Mouse (Mus musculus) hindbrain, embryonic 10.5 days (tissue): ENCODE results near the gene Acap2. TPM values are rescaled to one million over a fixed set of nuclear protein-coding genes. Genes with fewer than 3 reads are reported as not detected.
A peak's percentile ranks its signal among the peaks of the same experiment; 100 is the strongest.

Source experiments
- DNase-seq: peaks from one replicate; pipeline ENCODE4 v3.0.0-alpha.2; 2017; ENCODE audit warnings: low spot score
- H3K27ac ChIP-seq: fragments of 300-500 bp; sonication (generic); 2 replicates; pipeline ENCODE4 v1.5.1; 2016; ENCODE audit warnings: mild to moderate bottlenecking, moderate library complexity
- H3K27me3 ChIP-seq: fragments of 300-500 bp; sonication (generic); 2 replicates; pipeline ENCODE4 v1.6.1; 2016; ENCODE audit warnings: mild to moderate bottlenecking; ENCODE audit not compliant: poor library complexity, insufficient read depth, severe bottlenecking
- H3K36me3 ChIP-seq: fragments of 300-500 bp; sonication (generic); 2 replicates; pipeline ENCODE4 v1.6.1; 2016; ENCODE audit warnings: mild to moderate bottlenecking, moderate library complexity
- H3K4me1 ChIP-seq: fragments of 300-500 bp; sonication (generic); replicated peaks from 2 replicates; pipeline ENCODE4 v1.6.1; 2016; ENCODE audit warnings: mild to moderate bottlenecking
- H3K4me3 ChIP-seq: fragments of 300-500 bp; sonication (generic); 2 replicates; pipeline ENCODE4 v1.5.1; 2016; ENCODE audit warnings: mild to moderate bottlenecking, moderate library complexity
- H3K9me3 ChIP-seq: fragments of 300-500 bp; sonication (generic); 2 replicates; pipeline ENCODE4 v1.6.1; 2016; ENCODE audit warnings: mild to moderate bottlenecking, moderate library complexity
- WGBS: fragments of 180-500 bp; shearing (Covaris S2); methylation state at CpG from one replicate; pipeline ENCODE4 v1.1.7; 2016; 5-methylcytosine and 5-hydroxymethylcytosine counted together
- polyA plus RNA-seq: library from polyadenylated mRNA; unstranded; fragments of >200 nt; fragmentation: Nextera tagmentation; extraction: Ambion mirVana; gene quantifications from 2 replicates; pipeline ENCODE4 v1.2.1, GENCODE M21; 2016

Acap2 gene
- polyA plus RNA-seq, 1 experiment from 2014 or later: 16.8 TPM

DNA sequence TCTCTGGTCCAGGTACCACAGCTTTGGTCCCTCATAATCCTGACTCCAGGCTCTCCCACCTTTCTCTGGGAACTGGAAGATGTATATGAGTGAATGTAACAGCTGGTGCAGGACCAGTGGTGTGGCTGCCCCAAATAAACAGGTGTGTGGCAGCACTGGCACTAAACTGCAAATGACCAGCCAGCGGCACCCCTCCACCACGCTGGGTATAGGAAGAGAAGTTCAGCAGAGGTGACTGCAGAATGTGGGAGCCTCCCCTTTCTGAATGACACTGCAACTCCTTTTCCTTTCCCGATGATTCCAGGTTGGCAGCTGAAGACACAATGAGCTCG, 32.1 kb upstream of the Acap2 start:
- Histone ChIP-seq H3K27me3 (0 out of 2 replicates have a peak, but pooled peaks cover 9% of the 10 kb centered on the region), H3K4me1 (peaks cover 33% of the 10 kb centered on the region), H3K36me3 (no peaks in the 10 kb centered on the region), H3K27ac (no peak overlapping the region), H3K4me3 (peak overlapping the region; percentile 22; the same call in 1 of the 2 replicates), H3K9me3 (no peaks in the 10 kb centered on the region)
- 46% methylated on average over 4 of the region's 4 CpGs for WGBS
- DNase-seq: no peak

- no peaks in the 10 kb centered on the region for H3K36me3 ChIP-seq
- no peak overlapping the region for H3K27ac ChIP-seq
- no peak for DNase-seq
- peaks cover 32% of the 10 kb centered on the region for H3K4me1 ChIP-seq
- 78% methylated on average over 5 of the region's 5 CpGs for WGBS
- H3K4me3 ChIP-seq: no peak overlapping the region
- no peaks in the 10 kb centered on the region for H3K9me3 ChIP-seq
- 0 out of 2 replicates have a peak, but pooled peaks cover 9% of the 10 kb centered on the region for H3K27me3 ChIP-seq
These were observed 31.6 kb upstream of the Acap2 start for GRCm38 (mm10) chr16:31232491-31233166.

DNA sequence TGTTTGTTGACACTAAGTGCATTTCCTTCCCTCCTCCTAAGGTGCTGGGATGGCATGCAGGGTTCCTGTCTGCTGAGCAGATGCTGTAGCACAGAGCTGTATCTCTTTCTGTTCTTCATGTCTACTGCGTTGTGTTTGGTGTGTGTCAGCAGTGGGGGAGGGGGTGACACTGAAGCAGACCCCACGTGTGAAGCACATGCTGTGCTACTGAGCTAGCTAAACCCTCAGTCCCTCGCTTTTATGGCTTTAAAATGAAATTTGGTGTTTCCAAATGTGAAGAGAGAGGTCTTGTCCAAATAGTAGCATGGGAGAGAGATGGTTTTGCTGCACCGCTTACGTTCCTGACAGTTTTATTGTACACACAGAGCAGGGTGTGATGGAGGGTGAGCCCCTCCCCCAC, 30.5 kb upstream of the Acap2 start:
- H3K27me3 ChIP-seq: 0 out of 2 replicates have a peak, but pooled peaks cover 9% of the 10 kb centered on the region
- H3K4me3 ChIP-seq: no peak overlapping the region
- peaks cover 32% of the 10 kb centered on the region for H3K4me1 ChIP-seq
- no peak for DNase-seq
- 80% methylated on average over 5 of the region's 5 CpGs for WGBS
- no peak overlapping the region for H3K27ac ChIP-seq
- no peaks in the 10 kb centered on the region for H3K9me3 ChIP-seq
- H3K36me3 ChIP-seq: no peaks in the 10 kb centered on the region

DNA sequence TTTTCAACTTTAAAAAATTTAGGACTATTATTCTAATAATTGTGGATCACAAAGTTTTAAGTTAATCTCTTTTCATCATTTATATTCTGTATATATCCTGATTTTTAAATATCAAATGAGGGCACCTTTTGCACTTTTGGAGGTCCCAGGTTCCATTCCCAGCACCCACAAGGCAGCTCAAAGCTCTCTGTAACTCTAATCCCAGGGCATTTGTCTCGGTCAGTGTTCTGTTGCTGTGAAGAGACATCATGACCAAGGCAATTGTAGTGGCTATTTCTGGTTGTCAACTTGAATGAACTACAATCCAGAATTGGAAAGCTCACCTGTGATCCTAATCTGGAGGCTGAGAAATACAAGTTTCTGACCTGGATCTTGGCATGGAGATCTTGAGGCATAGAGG, 26.7 kb upstream of the Acap2 start:
- Histone ChIP-seq H3K36me3 (no peaks in the 10 kb centered on the region), H3K4me3 (no peak overlapping the region), H3K27me3 (no peaks in the 10 kb centered on the region), H3K27ac (no peak overlapping the region), H3K4me1 (no peaks in the 10 kb centered on the region), H3K9me3 (no peaks in the 10 kb centered on the region)
- WGBS: 93% methylated on average over 1 of the region's 1 CpGs
- DNase-seq: no peak

DNA sequence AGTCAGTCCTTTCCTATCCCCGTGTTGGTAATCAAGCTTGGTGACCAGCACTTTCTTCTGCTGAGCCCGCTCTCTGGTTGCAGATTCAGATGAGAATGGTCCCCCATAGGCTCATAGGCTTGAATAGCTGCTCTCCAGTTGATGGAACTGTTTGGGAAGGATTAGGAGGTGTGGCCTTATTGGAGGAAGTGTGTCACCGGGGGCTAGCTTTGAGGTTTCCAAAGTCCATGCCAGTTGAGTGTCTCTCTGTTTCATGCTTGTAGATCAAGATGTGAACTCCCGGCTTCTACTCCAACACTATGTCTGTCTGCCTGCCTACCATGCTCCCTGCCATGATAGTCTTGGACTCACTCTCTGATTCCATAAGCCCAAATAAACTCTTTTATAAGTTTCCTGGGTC, 14.2 kb upstream of the Acap2 start:
- no peaks in the 10 kb centered on the region for H3K4me1 ChIP-seq
- 93% methylated on average over 4 of the region's 4 CpGs for WGBS
- H3K27ac ChIP-seq: no peak overlapping the region
- no peaks in the 10 kb centered on the region for H3K36me3 ChIP-seq
- H3K4me3 ChIP-seq: no peak overlapping the region
- H3K9me3 ChIP-seq: peaks cover 14% of the 10 kb centered on the region; the same call in 1 of the 2 replicates
- no peak for DNase-seq
- H3K27me3 ChIP-seq: no peaks in the 10 kb centered on the region

GRCm38 (mm10) chr16:31213463-31213862, 12.4 kb upstream of the Acap2 start:
- Histone ChIP-seq H3K4me1 (no peaks in the 10 kb centered on the region), H3K36me3 (no peaks in the 10 kb centered on the region), H3K27me3 (no peaks in the 10 kb centered on the region), H3K9me3 (peaks cover 10% of the 10 kb centered on the region; the same call in 1 of the 2 replicates), H3K27ac (no peak overlapping the region), H3K4me3 (no peak overlapping the region)
- WGBS: 91% methylated on average over 6 of the region's 6 CpGs
- no peak for DNase-seq

GRCm38 (mm10) chr16:31211503-31211902, 10.5 kb upstream of the Acap2 start:
- no peaks in the 10 kb centered on the region for H3K36me3 ChIP-seq
- H3K27ac ChIP-seq: no peak overlapping the region
- no peaks in the 10 kb centered on the region for H3K27me3 ChIP-seq
- 79% methylated on average over 9 of the region's 9 CpGs for WGBS
- H3K9me3 ChIP-seq: peaks cover 7% of the 10 kb centered on the region; the same call in 1 of the 2 replicates
- no peaks in the 10 kb centered on the region for H3K4me1 ChIP-seq
- no peak for DNase-seq
- H3K4me3 ChIP-seq: no peak overlapping the region

DNA sequence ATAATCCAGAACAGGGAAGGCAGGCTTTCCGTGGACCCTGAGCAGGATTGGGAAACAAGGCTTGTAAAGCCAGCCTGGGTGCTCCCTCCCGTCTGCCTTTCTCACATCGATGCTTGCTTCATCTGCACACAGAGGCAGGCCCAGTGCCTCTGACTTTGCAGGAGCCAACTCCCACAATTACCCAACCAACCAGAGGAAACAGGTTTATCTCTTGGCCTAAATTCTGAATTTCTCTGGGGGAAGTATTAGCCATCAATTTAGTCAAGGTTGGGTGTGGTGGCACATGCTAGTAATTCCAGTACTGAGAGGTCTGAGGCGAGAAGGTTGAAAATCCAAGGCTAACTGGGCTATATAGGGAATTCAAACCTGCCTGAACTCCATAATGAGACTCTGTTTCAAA, 9.4 kb upstream of the Acap2 start:
- H3K36me3 ChIP-seq: no peaks in the 10 kb centered on the region
- H3K4me3 ChIP-seq: no peak overlapping the region
- no peaks in the 10 kb centered on the region for H3K27me3 ChIP-seq
- WGBS: 84% methylated on average over 4 of the region's 4 CpGs
- no peak overlapping the region for H3K27ac ChIP-seq
- no peak for DNase-seq
- no peaks in the 10 kb centered on the region for H3K4me1 ChIP-seq
- peaks cover 4% of the 10 kb centered on the region; the same call in 1 of the 2 replicates for H3K9me3 ChIP-seq

GRCm38 (mm10) chr16:31209911-31210310, 8.9 kb upstream of the Acap2 start:
- H3K27me3 ChIP-seq: no peaks in the 10 kb centered on the region
- H3K4me3 ChIP-seq: no peak overlapping the region
- no peak for DNase-seq
- H3K9me3 ChIP-seq: no peaks in the 10 kb centered on the region
- WGBS: 81% methylated on average over 5 of the region's 5 CpGs
- no peaks in the 10 kb centered on the region for H3K4me1 ChIP-seq
- no peak overlapping the region for H3K27ac ChIP-seq
- no peaks in the 10 kb centered on the region for H3K36me3 ChIP-seq

DNA sequence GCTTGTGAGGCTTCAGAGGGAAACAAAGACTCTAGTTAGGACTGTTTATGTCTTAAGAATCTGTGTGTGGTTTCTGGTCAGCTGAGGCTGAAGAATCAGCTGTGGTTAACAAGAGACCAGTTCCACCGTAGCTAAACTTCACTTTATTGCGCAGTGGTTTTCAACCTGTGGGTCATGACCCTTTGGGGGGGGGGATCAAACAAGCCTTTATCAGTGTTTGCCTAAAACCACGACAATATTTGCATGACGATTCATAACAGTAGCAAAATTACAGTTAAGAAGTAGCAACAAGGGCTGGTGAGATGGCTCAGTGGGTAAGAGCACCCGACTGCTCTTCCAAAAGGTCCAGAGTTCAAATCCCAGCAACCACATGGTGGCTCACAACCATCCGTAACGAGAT, 4.7 kb upstream of the Acap2 start:
- WGBS: 90% methylated on average over 7 of the region's 7 CpGs
- Histone ChIP-seq H3K27ac (no peak overlapping the region), H3K4me3 (no peak overlapping the region), H3K4me1 (peaks cover 11% of the 10 kb centered on the region; the same call in 1 of the 2 replicates), H3K27me3 (no peaks in the 10 kb centered on the region), H3K9me3 (no peaks in the 10 kb centered on the region), H3K36me3 (no peaks in the 10 kb centered on the region)
- DNase-seq: no peak

DNA sequence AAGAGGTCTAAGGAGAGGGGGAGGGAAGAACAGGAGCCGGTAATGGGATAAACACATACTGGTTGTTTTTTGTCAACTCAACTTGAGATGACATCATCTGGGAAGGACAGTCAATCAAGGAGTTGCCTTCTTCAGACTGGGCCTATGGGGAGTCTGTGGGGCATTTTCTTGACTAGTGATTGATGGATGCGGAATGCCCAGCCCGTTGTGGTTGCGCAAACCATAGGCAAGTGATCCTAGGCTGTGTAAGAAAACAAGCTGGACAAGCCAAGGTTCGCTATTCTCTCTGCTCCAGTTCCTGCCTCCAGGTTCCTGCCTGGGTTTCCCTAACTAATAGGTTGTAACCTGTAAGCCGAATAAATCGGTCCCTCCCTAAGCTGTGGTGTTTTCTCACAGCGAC, 4.1 kb upstream of the Acap2 start:
- 92% methylated on average over 8 of the region's 8 CpGs for WGBS
- no peak overlapping the region for H3K4me3 ChIP-seq
- H3K27me3 ChIP-seq: no peaks in the 10 kb centered on the region
- DNase-seq: no peak
- H3K9me3 ChIP-seq: no peaks in the 10 kb centered on the region
- H3K36me3 ChIP-seq: no peaks in the 10 kb centered on the region
- H3K27ac ChIP-seq: no peak overlapping the region
- peaks cover 13% of the 10 kb centered on the region for H3K4me1 ChIP-seq

DNA sequence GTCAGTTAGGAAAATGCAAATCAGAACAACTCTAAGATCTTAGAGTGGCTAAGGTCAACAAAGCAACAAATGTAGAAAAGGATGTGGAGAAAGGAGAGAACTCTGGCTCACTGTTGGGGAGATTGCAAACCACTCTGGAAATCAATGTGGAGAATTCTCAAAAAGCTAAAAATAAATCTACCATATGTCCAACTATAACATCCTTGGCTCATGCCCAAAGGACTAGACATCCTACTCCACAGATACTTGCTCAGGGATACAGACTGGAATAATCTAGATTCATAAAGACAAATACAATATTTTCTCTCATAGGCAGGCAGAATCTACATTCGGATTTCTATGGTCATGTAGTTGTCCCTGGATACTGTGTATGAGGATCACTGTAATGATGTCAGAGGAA, 3.2 kb upstream of the Acap2 start:
- Histone ChIP-seq H3K27me3 (no peaks in the 10 kb centered on the region), H3K4me3 (no peak overlapping the region), H3K36me3 (no peaks in the 10 kb centered on the region), H3K27ac (no peak overlapping the region), H3K9me3 (no peaks in the 10 kb centered on the region), H3K4me1 (peaks cover 22% of the 10 kb centered on the region)
- DNase-seq: no peak
- 77% methylated on average over 1 of the region's 1 CpGs for WGBS

DNA sequence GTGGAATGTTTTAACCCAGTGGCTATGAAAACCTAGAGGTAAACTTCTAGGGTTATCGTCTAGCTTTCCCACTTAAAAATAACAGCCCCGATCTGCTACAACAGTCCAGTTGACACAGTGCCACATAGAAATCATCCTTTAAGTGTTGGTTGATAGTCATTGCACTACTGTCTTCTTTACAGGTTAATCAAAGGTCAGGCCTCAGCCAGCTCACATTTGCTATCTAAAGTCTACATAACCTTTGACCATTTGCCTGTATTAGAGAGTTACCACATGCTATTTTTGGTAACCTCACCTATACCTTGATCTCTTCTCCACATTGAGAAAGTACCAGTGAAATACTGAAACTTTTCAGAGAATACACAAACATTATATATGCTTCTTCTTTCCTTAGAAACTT, 659 bp upstream of the Acap2 start:
- Histone ChIP-seq H3K36me3 (no peaks in the 10 kb centered on the region), H3K4me1 (peaks cover 32% of the 10 kb centered on the region), H3K4me3 (peak overlapping the region; percentile 98), H3K27ac (peak overlapping the region; percentile 94), H3K9me3 (no peaks in the 10 kb centered on the region), H3K27me3 (no peaks in the 10 kb centered on the region)
- DNase-seq: no peak
- WGBS: 84% methylated on average over 2 of the region's 2 CpGs
